Mouse (Mus musculus): ENCODE measurements at regions not wholly inside any gene's neighbourhood (a gene's known extent, or its start where the extent isn't known, plus 50 kb on each side); places are given as distances from the start of the nearest gene placed in this dataset.

DNA sequence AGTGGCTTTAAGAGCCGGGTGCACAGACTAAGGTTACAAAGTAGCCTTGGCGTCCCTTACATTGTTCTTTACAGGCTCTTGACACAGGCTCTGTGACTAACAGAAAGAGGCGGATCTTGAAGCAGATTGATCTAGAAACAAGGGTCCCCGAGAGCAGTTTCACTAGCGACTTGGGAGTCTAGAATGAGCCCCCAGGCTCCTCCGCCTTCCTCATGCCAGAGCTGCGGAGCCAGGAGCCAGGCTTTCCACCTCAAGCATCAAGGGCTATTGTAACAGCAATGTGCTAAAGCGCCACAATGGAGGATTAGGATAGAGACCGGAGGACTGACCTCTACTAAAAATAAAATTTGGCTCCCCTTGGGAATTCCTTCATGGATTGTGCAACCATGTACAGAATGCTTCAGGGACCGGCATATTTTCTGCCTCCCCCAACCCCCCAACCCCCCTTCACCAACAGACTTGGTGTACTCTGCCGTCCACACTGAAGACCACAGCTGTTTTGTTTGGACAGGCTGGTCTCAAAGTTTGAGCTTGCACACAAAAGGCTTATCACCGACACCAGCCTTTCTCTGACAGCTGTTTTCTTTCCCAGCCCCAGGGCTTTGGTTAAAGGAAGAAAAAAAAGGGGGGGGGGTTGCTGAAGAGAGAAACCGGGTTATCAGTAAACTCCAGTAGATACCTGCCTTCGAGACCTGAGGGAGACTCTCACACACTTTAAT is 60.2 kb upstream of the Gm10295 start:
- DNase-seq (ENCODE audit: low spot score): no peak

DNA sequence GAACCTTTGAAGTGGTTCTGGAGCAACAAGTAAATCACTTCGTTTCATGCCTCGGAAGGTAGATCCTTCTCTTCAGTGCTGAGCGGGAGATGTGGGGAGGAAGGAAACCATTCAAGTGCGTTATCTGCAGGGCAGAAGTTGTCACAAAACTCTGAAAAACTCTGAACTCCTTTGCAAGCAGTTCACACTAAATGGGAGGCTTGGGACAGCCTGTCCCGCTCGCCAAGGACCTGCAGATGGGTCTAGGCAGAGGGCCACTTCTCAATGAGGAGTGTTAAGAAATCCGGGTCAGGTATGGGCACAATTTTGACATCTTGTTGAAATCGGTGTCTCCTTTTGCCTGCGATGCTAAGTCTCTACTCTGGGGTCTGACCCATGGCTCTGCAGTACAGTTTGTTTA is 58.6 kb upstream of the Gm10295 start:
- no peak for DNase-seq (ENCODE audit: low spot score)

DNA sequence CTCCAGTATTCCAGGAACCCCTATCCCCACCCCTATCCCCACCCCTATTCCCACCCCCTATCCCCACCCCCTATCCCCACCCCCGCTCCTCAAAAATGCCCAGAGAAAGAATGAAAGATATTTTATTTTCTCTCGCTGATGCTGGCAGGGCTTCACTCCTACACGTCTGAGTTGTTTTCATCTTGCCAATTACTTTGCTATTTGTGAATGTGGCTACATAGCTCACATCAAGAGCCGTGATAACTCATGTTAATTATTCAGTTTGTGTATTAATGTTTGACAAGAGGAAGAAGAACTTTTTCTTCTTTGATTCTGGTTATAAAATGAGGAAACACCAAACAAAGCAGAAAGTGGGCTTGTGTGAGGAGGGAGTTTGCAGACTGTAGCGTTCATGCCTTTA is 57.8 kb upstream of the Gm10295 start:
- no peak for DNase-seq (ENCODE audit: low spot score)

DNA sequence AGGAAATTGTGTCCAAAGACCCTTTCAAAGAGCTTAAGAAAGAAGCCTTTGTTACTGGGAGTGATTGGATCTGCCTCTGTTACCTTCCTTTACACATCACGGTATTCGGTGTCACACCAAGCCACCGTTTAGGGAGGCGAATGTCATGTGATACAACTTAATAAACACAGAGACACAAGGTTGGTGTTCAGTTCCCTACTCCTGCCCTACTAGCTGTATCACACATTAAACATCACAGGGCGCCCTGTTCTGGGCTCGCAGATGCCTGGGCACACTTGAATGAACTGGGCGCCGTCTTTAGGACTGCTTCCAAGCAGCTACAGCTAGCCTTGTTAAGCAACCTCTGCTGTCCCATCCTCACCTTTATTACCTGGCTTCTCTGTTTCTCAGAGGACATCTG is 55.0 kb upstream of the Gm10295 start:
- no peak for DNase-seq (ENCODE audit: low spot score)

Data from left cerebral cortex, adult 11 months (tissue).